Comparison of ENCODE assay signal across 15 mouse cellular contexts in the genomic region with DNA sequence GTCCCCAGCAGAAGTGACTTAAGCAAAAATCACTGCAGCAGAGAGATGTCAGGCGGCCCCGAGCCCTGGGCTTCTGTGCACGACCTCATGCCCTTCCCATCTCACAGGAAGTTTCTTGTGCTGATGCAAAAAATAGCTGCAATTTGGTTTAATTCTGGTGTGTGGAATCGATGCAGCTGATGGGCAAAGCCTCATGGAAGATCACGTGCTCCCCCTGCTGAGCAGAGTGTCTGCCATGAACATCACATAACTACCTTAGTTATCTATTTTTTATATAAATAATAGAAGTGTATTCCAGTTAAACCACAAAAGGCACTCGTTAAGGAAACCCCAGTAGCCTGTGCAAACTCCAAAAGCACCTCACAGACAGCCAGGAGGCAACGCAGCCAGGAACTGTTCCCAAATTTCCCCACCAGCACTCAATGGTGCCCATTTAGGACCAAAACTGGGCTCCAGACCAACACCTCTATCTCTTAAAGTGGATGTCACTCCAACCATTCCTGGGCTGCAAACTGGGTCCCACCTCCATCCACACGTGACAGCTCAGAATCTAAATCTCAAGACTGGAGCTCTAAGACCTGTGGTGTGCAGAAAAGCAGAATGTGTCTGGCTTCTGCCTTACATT.
DNase-seq lines count a peak whose midpoint lies in the region; ATAC-seq and TF ChIP-seq lines count a peak whose summit lies in the region.
"Had no signal": no experiment of that assay in that cellular context is flagged by ENCODE, and none has a peak within 500 bp of the region (broad histone marks: within the 10 kb centered on the region; RNA-seq: fewer than 3 reads in every experiment).

No protein-coding gene starts in this region.

- ATAC-seq in heart, postnatal 0 days (ENCODE audit: insufficient read depth, low read depth), result peak; percentile 93
- ATAC-seq: inflammation-experienced regulatory T-cells, adult 6 months; liver, embryonic 12.5 days had no signal

- intact Hi-C loops in left cerebral cortex, postnatal 25 days (cut with DNase I), result loop anchor here (2.0 kb wide), 1 partner anchor 461 kb away; a partner anchor contains a TSS
- intact Hi-C loops in left cerebral cortex, postnatal 4 days (cut with DNase I), result no loop called here

- no peak overlapping the region for H3K27ac ChIP-seq in heart, embryonic 10.5 days
- peak overlapping the region; percentile 73 for H3K27ac ChIP-seq in heart, postnatal 0 days (ENCODE audit: low read depth)
- H3K27ac ChIP-seq in limb, embryonic 10.5 days, result no peak overlapping the region
- no peak overlapping the region for H3K27ac ChIP-seq in thymus, adult 2 months (ENCODE audit: control insufficient read depth, insufficient read depth, low read length)
- H3K27ac ChIP-seq: embryonic facial prominence, embryonic 12.5 days; liver, embryonic 12.5 days had no signal

- peak overlapping the region; percentile 12; the same call in 1 of the 2 replicates for H3K4me2 ChIP-seq in heart, postnatal 0 days (ENCODE audit: low read depth, low read length)
- H3K4me2 ChIP-seq: embryonic facial prominence, embryonic 12.5 days; liver, embryonic 12.5 days; midbrain, embryonic 11.5 days had no signal

- 62% methylated on average over 8 of the region's 8 CpGs for WGBS in heart, embryonic 10.5 days
- 24% methylated on average over 8 of the region's 8 CpGs for WGBS in heart, postnatal 0 days
- 74% methylated on average over 8 of the region's 8 CpGs for WGBS in limb, embryonic 10.5 days
- WGBS in thymus, adult 2 months, result 85% methylated on average over 8 of the region's 8 CpGs

- peaks cover 16% of the 10 kb centered on the region for H3K4me1 ChIP-seq in heart, embryonic 10.5 days
- H3K4me1 ChIP-seq in heart, postnatal 0 days (ENCODE audit: control insufficient read depth, insufficient read depth), result peaks cover 22% of the 10 kb centered on the region
- peaks cover 35% of the 10 kb centered on the region for H3K4me1 ChIP-seq in limb, embryonic 10.5 days
- no peaks in the 10 kb centered on the region for H3K4me1 ChIP-seq in thymus, adult 2 months (replicated peaks; ENCODE audit: control insufficient read depth, insufficient read depth, low read length)

- H3K4me3 ChIP-seq in heart, embryonic 10.5 days, result no peak overlapping the region
- H3K4me3 ChIP-seq in heart, postnatal 0 days (ENCODE audit: low read depth, low read length), result no peak overlapping the region
- no peak overlapping the region for H3K4me3 ChIP-seq in limb, embryonic 10.5 days
- H3K4me3 ChIP-seq in thymus, adult 2 months (ENCODE audit: control insufficient read depth, insufficient read depth, low read length), result no peak overlapping the region
- H3K4me3 ChIP-seq: embryonic facial prominence, embryonic 12.5 days; liver, embryonic 12.5 days had no signal

- no peak; the same call in 1 of the 2 replicates for TF ChIP-seq CTCF in heart, postnatal 0 days (IDR thresholded peaks at IDR 0.05; ENCODE audit: low read depth)
- TF ChIP-seq CTCF in thymus, adult 2 months (IDR thresholded peaks at IDR 0.05; ENCODE audit: borderline replicate concordance, control insufficient read depth, extremely low read depth, insufficient read depth, low read length, poor library complexity), result no peak

- peaks cover 5% of the 10 kb centered on the region; the same call in 1 of the 2 replicates for H3K27me3 ChIP-seq in heart, embryonic 10.5 days (ENCODE audit: insufficient read depth, poor library complexity, severe bottlenecking)
- no peaks in the 10 kb centered on the region for H3K27me3 ChIP-seq in heart, postnatal 0 days (ENCODE audit: control insufficient read depth, insufficient read depth, low read length)
- H3K27me3 ChIP-seq in limb, embryonic 10.5 days (ENCODE audit: low read depth, poor library complexity, severe bottlenecking), result no peaks in the 10 kb centered on the region
- H3K27me3 ChIP-seq in thymus, adult 2 months (ENCODE audit: control insufficient read depth, insufficient read depth, low read length), result no peaks in the 10 kb centered on the region
- H3K27me3 ChIP-seq: embryonic facial prominence, embryonic 12.5 days; liver, embryonic 12.5 days had no signal

- TF ChIP-seq EP300 in heart, postnatal 0 days (IDR thresholded peaks at IDR 0.05; ENCODE audit: low read depth), result no peak

- no peaks in the 10 kb centered on the region for H3K36me3 ChIP-seq in heart, embryonic 10.5 days
- no peaks in the 10 kb centered on the region for H3K36me3 ChIP-seq in heart, postnatal 0 days (replicated peaks; ENCODE audit: control insufficient read depth, insufficient read depth, low read length)
- no peaks in the 10 kb centered on the region for H3K36me3 ChIP-seq in limb, embryonic 10.5 days
- no peaks in the 10 kb centered on the region for H3K36me3 ChIP-seq in thymus, adult 2 months (ENCODE audit: control insufficient read depth, insufficient read depth, low read length)
- H3K36me3 ChIP-seq: embryonic facial prominence, embryonic 12.5 days; liver, embryonic 12.5 days had no signal

- no peak overlapping the region for H3K9ac ChIP-seq in heart, postnatal 0 days (replicated peaks; ENCODE audit: low read depth, low read length)
- H3K9ac ChIP-seq: embryonic facial prominence, embryonic 12.5 days; liver, embryonic 12.5 days had no signal

- peak; percentile 47 to 62 for DNase-seq in heart, adult 18-20 months
- DNase-seq in heart, embryonic 10.5 days (ENCODE audit: low spot score), result no peak
- DNase-seq in left cerebral cortex, postnatal 25 days (ENCODE audit: low spot score in 2 of 2), result peak; percentile 21 to 35
- DNase-seq in left cerebral cortex, postnatal 4 days, result no peak
- peak; percentile 76 for DNase-seq in heart, postnatal 0 days (ENCODE audit: low spot score)
- peak; percentile 9 for DNase-seq in right cerebral cortex, postnatal 25 days
- DNase-seq in limb, embryonic 10.5 days (ENCODE audit: low spot score), result no peak
- no peak for DNase-seq in thymus, adult 2 months
- DNase-seq: adrenal gland, adult 2 months; cerebellum, postnatal 14 days; kidney, postnatal 10 days had no signal

- H3K9me3 ChIP-seq in heart, embryonic 10.5 days, result no peaks in the 10 kb centered on the region
- H3K9me3 ChIP-seq in heart, postnatal 0 days (replicated peaks; ENCODE audit: control insufficient read depth, low read length), result no peaks in the 10 kb centered on the region
- no peaks in the 10 kb centered on the region for H3K9me3 ChIP-seq in limb, embryonic 10.5 days (replicated peaks)
- H3K9me3 ChIP-seq: embryonic facial prominence, embryonic 12.5 days; liver, embryonic 12.5 days had no signal

- TF ChIP-seq POLR2A in thymus, adult 2 months (IDR thresholded peaks at IDR 0.05; ENCODE audit: control insufficient read depth, extremely low read depth, insufficient read depth, low read length, poor library complexity), result no peak

Comparison
In these comparisons a context has a peak if more than half of its experiments do, and no peak if none do; other contexts are left out.
1. DNase-seq: peak in heart, adult 18-20 months (2 of 2), left cerebral cortex, postnatal 25 days (2 of 2), heart, postnatal 0 days (single experiment) and right cerebral cortex, postnatal 25 days (single experiment); none in heart, embryonic 10.5 days (single experiment), left cerebral cortex, postnatal 4 days (single experiment), limb, embryonic 10.5 days (single experiment) and thymus, adult 2 months (single experiment).